Mouse (Mus musculus) erythroid progenitor cell, adult 5-6 weeks (primary cell): ENCODE results near the gene Sqstm1. TPM values are rescaled to one million over a fixed set of nuclear protein-coding genes. Genes with fewer than 3 reads are reported as not detected.

ENCODE experiments used
- ATAC-seq: replicated peaks from 2 replicates; pipeline ENCODE4 v1.8.0; 2016; ENCODE audit warnings: moderate number of reproducible peaks, mild to moderate bottlenecking, moderate TSS enrichment, inconsistent platforms; ENCODE audit not compliant: poor library complexity, low FRiP score, severe bottlenecking
- total RNA-seq, 2 experiments: library from RNA; stranded (forward) in 1 of 2; stranded (reverse) in 1 of 2; fragments of 150-400 nt in 1 of 2; fragments of 186-747, 209-891 nt in 1 of 2; gene quantifications; 2 replicates each; pipeline versions ENCODE4 v1.2.3 to v1.2.4; 2015 to 2017; ENCODE audit warnings: low replicate concordance in 2 of 2

Gene Sqstm1
- total RNA-seq, 2 experiments from 2014 or later, result 28.5 to 213 TPM

- no peak for ATAC-seq
These were observed 30.0 kb downstream of the Sqstm1 start for GRCm38 (mm10) chr11:50180478-50181231.

GRCm38 (mm10) chr11:50178532-50179488 is 31.8 kb downstream of the Sqstm1 start:
- no peak for ATAC-seq

GRCm38 (mm10) chr11:50177111-50177510 is 33.5 kb downstream of the Sqstm1 start:
- no peak for ATAC-seq

GRCm38 (mm10) chr11:50176351-50176750 is 34.3 kb downstream of the Sqstm1 start:
- ATAC-seq, result no peak

- ATAC-seq, result peak; percentile 99
These were observed 35.9 kb downstream of the Sqstm1 start for GRCm38 (mm10) chr11:50174730-50175187.

- peak; percentile 4; the same call in 1 of the 2 replicates for ATAC-seq
These were observed 36.4 kb downstream of the Sqstm1 start, which contains the start of gene Mrnip for GRCm38 (mm10) chr11:50174111-50174729. TSS of gene Mrnip (plus strand) at chr11:50174444.

- ATAC-seq, result no peak
These were observed 42.3 kb downstream of the Sqstm1 start for GRCm38 (mm10) chr11:50168352-50168751.

GRCm38 (mm10) chr11:50162338-50163050 is 48.1 kb downstream of the Sqstm1 start:
- no peak for ATAC-seq

GRCm38 (mm10) chr11:50161578-50162304 is 48.9 kb downstream of the Sqstm1 start:
- ATAC-seq, result peak; percentile 85

- ATAC-seq, result no peak
These were observed 51.3 kb downstream of the Sqstm1 start for GRCm38 (mm10) chr11:50159347-50159746.

GRCm38 (mm10) chr11:50158346-50158745 is 52.3 kb downstream of the Sqstm1 start:
- ATAC-seq, result no peak

- ATAC-seq, result no peak
These were observed 53.8 kb downstream of the Sqstm1 start for GRCm38 (mm10) chr11:50156725-50157258.

GRCm38 (mm10) chr11:50155785-50156184 is 54.8 kb downstream of the Sqstm1 start:
- ATAC-seq, result no peak

GRCm38 (mm10) chr11:50154777-50155520 is 55.7 kb downstream of the Sqstm1 start:
- ATAC-seq, result no peak

GRCm38 (mm10) chr11:50154166-50154565 is 56.5 kb downstream of the Sqstm1 start:
- ATAC-seq, result no peak

GRCm38 (mm10) chr11:50151374-50151773 is 59.3 kb downstream of the Sqstm1 start:
- ATAC-seq, result no peak

- ATAC-seq, result no peak
These were observed 61.0 kb downstream of the Sqstm1 start for GRCm38 (mm10) chr11:50149603-50150150.
